Mouse (Mus musculus): ENCODE measurements around the gene Col18a1.
A peak's percentile ranks its signal among the peaks of the same experiment; 100 is the strongest.

Col18a1 gene

DNA sequence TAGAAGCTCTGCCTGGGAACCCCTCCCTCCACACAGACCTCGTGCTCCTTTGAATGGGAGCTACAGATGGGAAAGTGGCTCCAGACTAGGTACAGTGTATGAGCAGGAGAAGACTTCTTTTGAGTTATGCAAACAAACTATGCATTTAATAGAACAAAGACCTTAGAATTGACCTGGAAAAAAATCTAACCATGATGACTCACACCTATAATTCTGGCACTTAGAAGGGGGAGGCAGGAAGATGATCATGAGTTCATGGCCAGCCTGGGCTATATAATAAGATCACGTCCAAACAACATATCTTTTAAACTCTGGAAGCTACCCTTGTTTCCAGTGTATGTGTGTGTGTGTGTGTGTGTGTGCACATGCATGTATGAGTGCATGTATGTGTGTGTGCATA, 149.3 kb downstream of the Col18a1 start:
- no peak for DNase-seq (ENCODE audit: low read depth, low spot score)

DNA sequence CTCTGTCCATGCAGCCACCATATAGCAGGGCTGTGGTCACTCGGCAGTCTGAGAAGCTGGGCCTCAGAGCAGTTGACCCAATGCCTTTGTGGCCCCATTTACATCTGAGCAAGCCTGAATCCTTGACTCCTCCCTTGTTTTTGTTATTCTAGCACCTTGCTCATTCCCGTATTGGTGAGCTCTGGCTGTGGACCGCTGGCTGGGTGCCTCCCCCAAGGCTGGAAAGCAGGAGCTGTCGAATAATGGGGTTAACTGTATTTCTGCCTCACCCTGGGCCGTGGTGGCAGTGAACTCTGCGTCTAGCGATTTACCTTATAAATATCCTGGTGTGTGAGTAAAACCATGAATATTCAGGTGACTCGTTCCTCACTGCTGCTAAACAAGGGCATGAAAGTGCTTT, 149.8 kb downstream of the Col18a1 start:
- no peak for DNase-seq (ENCODE audit: low read depth, low spot score)

DNA sequence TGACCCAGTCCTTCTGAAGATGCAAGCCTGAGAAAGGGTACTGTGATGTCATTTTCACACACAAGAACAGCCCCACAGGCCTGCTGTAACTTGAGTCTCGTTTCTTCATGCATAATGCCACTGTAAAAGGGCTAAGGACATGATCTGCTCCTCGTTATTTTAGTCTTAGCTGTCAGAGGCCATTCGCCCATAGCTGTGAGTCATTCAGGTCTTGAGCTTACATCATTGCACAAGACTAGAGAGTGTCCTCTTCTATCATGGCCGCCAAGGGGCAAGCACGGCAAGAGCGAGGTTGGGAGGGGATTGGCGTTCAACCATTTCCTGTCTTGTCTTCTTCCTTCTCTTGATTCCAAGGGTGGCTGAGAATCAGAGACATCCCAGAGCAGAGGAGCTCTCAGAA, 150.3 kb downstream of the Col18a1 start:
- DNase-seq (ENCODE audit: low read depth, low spot score), result no peak

DNA sequence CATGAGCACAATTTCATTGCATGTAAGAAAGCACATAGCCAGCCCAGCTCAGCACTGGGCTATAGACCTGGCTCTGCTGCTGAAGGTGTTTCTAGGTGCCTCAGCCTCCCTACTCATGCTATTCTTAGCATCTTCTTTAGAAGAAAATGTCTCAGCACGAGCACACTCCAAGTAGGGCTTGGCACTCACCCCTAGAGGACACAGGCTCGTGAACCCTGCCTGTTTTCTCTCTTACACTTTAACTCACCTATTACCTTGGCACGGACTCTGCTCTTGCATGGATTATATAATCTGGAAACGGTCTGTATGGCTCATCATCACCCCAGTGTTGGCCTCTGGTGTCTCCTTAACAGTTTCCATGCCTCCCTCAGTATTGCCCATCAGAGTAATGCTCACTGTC, 154.7 kb downstream of the Col18a1 start:
- no peak for DNase-seq (ENCODE audit: low read depth, low spot score)

DNA sequence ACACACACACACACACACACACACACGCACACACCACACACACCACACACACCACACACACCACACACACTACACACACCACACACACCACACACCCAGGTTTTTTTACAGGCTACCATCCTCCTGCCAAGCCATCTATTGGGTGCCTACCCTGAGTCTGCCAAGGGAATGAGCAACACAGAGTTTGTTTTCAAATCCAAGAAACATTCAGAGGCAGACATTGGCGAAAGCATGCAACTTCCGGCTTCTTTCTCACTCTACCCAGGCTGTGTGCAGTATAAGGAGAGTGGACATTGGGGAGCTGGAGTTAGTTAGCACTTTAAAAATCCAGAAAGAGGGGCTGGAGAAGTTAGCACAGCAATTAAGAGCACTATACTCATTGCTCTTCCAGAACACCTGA, 157.7 kb downstream of the Col18a1 start:
- no peak for DNase-seq (ENCODE audit: low read depth, low spot score)

DNA sequence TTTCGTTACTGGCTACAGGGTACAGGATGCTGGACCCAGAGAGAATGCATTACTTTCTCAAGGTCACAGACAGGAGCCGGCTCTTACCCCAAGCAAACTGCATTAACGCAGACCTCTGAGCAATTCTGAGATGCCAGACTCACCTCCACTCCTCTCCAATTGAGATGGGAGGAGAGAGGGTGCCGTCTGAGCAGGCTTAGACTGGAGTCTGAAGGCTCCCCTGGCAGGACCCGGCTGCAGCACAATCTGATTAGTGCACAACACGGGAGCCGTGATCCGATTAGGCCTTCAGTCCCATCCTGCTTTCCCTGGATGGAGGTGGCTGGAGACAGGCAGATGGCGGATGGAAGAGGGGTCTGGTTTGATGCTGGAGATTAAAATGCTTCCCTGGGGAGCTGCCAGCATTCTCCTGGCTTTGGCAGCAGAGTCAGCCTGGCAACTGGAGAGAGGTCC, 158.2 kb downstream of the Col18a1 start:
- DNase-seq (ENCODE audit: low read depth, low spot score), result peak; percentile 39

DNA sequence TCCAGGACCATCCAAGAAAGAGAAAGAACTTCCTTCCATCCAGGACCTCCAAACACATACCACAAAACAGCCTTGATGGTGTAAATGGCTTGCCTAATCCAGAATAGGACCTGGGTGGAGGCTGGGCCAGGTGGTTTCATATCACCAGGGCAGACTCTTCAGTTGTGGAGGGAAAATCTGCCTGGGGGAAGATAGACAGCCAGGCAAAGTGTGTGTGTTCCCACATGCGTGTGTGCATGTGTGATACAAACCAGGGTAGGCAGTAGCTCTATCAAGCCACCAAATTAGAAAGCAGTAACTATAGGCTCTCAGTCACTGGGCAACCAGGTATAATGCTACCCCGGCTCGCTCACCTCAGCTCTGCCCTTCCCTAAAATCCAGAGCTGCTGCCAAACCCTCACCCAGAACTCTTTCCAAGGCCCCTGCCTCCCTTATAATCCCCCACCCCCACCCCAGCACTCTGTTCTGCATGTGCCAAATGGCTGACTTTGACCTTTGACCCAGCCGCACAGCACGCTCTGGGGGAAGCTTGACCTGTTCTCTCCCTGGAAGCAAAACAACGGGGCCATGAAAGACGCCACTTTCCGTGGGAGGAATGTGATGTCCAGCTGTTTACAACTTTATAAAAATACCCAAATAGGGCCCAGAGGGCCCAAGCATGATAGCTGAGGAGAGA, 158.8 kb downstream of the Col18a1 start:
- DNase-seq (ENCODE audit: low read depth, low spot score), result peak; percentile 68

DNA sequence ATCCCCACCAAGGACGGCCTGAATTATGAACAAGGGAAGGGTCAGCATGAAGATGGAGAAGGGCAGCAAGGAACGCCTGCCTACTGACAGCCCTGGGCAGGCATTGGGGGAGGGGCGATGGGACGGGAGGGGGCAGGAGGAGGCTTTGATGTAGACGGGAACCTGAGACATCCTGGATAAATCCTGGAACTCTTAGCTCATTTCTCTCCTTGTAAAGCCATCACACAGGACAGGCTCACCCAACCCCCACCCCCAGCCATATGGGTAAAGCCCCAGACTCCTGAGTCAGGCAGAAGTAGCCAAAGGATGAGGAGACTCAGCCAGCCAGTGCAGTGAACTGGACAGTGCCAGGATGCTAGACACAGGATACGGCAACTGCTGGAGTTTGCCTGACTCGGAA, 161.4 kb downstream of the Col18a1 start:
- DNase-seq (ENCODE audit: low read depth, low spot score), result peak; percentile 57

Data from mesoderm, embryonic 11.5 days (tissue).